7 mouse cellular contexts compared by ENCODE assay signal in the genomic region with DNA sequence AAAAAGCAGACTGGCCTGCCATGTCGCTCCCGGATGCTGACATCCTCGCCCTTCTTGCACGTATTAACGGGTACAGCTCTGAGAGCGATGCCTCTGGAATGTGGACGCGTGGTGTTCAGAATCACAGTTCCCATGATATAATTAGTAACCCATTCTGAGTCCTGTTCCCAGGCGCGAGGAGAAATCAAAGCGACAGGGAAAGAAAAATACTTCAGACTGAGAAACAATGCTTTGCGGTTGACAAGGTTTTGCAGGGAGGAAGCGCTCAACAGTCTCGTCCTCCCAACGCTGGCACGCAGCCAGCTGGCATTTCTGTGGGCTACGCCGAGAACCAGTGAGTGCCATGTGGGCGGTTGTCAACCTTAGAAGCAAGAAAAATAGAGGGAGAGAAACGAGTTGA.
DNase-seq lines count a peak whose midpoint lies in the region; ATAC-seq lines count a peak whose summit lies in the region.

No protein-coding gene starts in this region.

- peak; percentile 2 for DNase-seq in NIH3T3 (ENCODE audit: low read depth)
- DNase-seq in adrenal gland, postnatal 36 days: peak; percentile 27 to 60
- DNase-seq in kidney, adult 11 months: peak; percentile 8
- peak; percentile 61 to 87 for DNase-seq in left cerebral cortex, adult 9 months (ENCODE audit: low spot score in 2 of 2)
- DNase-seq in ovary, postnatal 10 days (ENCODE audit: low spot score): peak; percentile 19
- no peak for DNase-seq in T-cell, adult 2 months (ENCODE audit: low spot score)

- ATAC-seq in frontal cortex, adult (ENCODE audit: low TSS enrichment): peak; percentile 96
